Mouse (Mus musculus): ENCODE data around the gene Tmem131l.

DNA sequence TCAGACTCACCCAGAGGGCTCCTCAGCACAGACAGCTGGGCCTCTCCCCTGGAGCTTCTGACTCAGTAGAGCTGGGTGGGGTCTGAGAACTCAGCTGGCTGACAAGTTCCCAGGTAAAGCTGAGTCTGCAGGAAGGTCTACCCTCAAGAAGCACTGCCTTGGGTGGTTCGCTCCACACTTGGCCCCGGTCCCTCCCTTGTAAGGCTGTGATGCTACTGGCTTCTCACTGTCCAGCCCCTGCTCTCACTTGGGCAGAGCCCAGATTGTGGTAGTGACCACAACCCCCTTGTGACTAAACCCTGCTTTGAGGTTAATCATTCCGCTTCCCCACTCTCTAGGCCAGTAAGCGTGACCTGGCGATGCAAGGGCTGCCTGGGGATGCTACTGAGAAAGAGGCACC, 17.3 kb downstream of the Tmem131l start:
- TF ChIP-seq CTCF (IDR thresholded peaks at IDR 0.05; ENCODE audit: insufficient read depth, low read length): no peak
- TF ChIP-seq POLR2A (IDR thresholded peaks at IDR 0.05; ENCODE audit: borderline replicate concordance, extremely low read depth, low read depth, low read length): no peak

Data from lung, adult 2 months (tissue).